Mouse (Mus musculus): ENCODE results near the gene Tmem121b. TPM values are rescaled to one million over a fixed set of nuclear protein-coding genes. Genes with fewer than 3 reads are reported as not detected.

Gene Tmem121b
- polyA plus RNA-seq, 1 experiment from 2014 or later: 0.49 TPM

GRCm38 (mm10) chr6:120470666-120471065 lies 22.9 kb downstream of the Tmem121b start:
- no peak overlapping the region for H3K27ac ChIP-seq (replicated peaks)
- no peak overlapping the region for H3K4me3 ChIP-seq
- peaks cover under 1% of the 10 kb centered on the region; the same call in 1 of the 2 replicates for H3K27me3 ChIP-seq (ENCODE audit: low read depth, poor library complexity, severe bottlenecking)
- no peaks in the 10 kb centered on the region for H3K9me3 ChIP-seq (replicated peaks)
- H3K36me3 ChIP-seq: no peaks in the 10 kb centered on the region
- DNase-seq (ENCODE audit: low spot score): no peak
- WGBS: 89% methylated on average over 1 of the region's 1 CpGs
- H3K4me1 ChIP-seq: peaks cover 31% of the 10 kb centered on the region

GRCm38 (mm10) chr6:120469770-120470169 lies 23.8 kb downstream of the Tmem121b start:
- H3K4me1 ChIP-seq: peaks cover 31% of the 10 kb centered on the region
- no peaks in the 10 kb centered on the region for H3K36me3 ChIP-seq
- no peak for DNase-seq (ENCODE audit: low spot score)

GRCm38 (mm10) chr6:120469268-120469667 lies 24.3 kb downstream of the Tmem121b start:
- Histone ChIP-seq H3K9me3 (replicated peaks) (no peaks in the 10 kb centered on the region), H3K4me1 (peaks cover 33% of the 10 kb centered on the region), H3K27ac (replicated peaks) (no peak overlapping the region), H3K27me3 (ENCODE audit: low read depth, poor library complexity, severe bottlenecking) (peaks cover 14% of the 10 kb centered on the region), H3K36me3 (no peaks in the 10 kb centered on the region), H3K4me3 (no peak overlapping the region)
- WGBS: 74% methylated on average over 3 of the region's 3 CpGs
- DNase-seq (ENCODE audit: low spot score): no peak

More at GRCm38 (mm10) chr6:120469770-120470169, 23.8 kb downstream of the Tmem121b start:
- H3K9me3 ChIP-seq (replicated peaks): no peaks in the 10 kb centered on the region
- no peak overlapping the region for H3K27ac ChIP-seq (replicated peaks)
- H3K27me3 ChIP-seq (ENCODE audit: low read depth, poor library complexity, severe bottlenecking): peaks cover 9% of the 10 kb centered on the region
- no peak overlapping the region for H3K4me3 ChIP-seq

DNA sequence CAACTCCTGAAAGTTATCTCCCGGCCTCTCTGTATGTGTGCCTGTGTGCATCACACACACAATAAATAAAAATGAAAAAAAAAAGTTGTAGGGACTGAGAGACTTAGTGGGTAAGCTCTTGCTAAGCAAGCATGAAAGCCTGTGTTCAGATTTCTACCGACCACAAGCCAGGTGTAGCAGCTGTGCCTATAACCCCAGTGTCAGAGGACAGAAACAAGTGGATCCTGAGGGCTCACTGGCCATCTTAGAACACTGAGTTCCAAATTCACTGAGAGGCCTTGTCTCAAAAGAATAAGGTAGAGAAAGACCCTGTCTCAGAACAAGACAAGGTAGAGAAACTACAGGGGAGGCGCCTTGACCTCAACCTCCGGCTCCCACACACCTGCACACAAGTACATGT lies 25.3 kb downstream of the Tmem121b start:
- no peak overlapping the region for H3K4me3 ChIP-seq

DNA sequence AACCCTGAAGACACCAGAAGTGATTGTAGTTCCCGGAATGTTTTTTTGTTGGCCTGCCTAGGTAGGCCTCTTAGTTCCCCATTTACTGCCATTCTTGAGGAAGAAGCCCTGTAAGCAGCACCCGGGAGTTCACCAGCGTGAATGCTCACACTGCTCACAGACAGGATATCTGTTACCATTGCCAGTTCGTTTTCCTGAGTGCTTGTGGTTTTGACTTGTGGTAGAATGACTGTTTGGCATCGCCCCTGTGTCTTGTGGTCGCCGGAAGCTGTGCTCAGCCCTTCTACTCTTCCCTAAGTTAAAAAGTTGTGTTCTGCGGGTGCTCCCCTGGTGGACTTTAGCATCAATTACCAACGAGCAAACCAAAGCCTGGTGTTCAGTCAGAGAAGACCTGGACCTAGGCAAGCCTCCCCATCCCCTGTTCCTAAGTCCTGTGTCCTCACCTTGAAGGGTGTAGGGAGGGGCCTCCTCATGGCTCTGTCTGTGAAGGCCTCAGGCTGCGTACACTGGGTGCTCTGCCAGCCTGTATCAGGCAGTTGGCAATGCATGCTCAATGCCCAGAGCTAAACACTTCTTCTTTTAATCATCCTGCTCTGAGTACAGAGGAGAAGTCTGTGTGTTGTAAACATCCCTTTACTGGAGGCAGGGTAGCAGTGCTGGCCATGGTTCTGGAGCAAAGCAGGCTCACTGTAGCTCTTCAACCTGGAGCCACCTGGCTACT lies 26.8 kb downstream of the Tmem121b start:
- H3K27ac ChIP-seq (replicated peaks): no peak overlapping the region
- no peak for DNase-seq (ENCODE audit: low spot score)
- no peaks in the 10 kb centered on the region for H3K36me3 ChIP-seq
- no peak overlapping the region for H3K4me3 ChIP-seq
- peaks cover 39% of the 10 kb centered on the region for H3K27me3 ChIP-seq (ENCODE audit: low read depth, poor library complexity, severe bottlenecking)
- 78% methylated on average over 10 of the region's 10 CpGs for WGBS
- peaks cover 26% of the 10 kb centered on the region for H3K4me1 ChIP-seq
- H3K9me3 ChIP-seq (replicated peaks): no peaks in the 10 kb centered on the region

More for the DNA sequence above, 25.3 kb downstream of the Tmem121b start:
- no peak overlapping the region for H3K27ac ChIP-seq (replicated peaks)
- no peaks in the 10 kb centered on the region for H3K9me3 ChIP-seq (replicated peaks)
- no peaks in the 10 kb centered on the region for H3K36me3 ChIP-seq
- WGBS: 87% methylated on average over 4 of the region's 4 CpGs
- peaks cover 25% of the 10 kb centered on the region for H3K27me3 ChIP-seq (ENCODE audit: low read depth, poor library complexity, severe bottlenecking)
- H3K4me1 ChIP-seq: peaks cover 35% of the 10 kb centered on the region
- DNase-seq (ENCODE audit: low spot score): no peak

DNA sequence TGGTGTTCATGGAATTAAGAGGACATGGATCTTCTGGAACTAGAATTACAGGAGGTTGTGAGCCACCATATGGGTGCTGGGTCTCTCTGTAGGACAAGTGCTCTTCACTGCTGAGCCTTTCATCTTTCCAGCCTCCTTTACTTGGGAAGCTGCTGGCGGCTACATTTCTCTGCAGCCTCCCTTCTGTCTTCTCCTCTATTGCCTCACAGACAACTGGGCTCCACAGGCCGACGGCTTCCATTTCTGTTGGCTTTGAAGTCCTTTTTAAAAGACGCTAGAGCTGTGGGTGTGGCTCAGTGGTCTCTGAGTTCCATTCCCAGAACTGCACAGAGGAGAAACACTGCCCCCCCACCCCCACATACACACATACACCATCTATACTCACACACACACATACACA lies 28.2 kb downstream of the Tmem121b start:
- no peak for DNase-seq (ENCODE audit: low spot score)
- Histone ChIP-seq H3K36me3 (no peaks in the 10 kb centered on the region), H3K27me3 (ENCODE audit: low read depth, poor library complexity, severe bottlenecking) (peaks cover 52% of the 10 kb centered on the region), H3K4me3 (no peak overlapping the region), H3K9me3 (replicated peaks) (no peaks in the 10 kb centered on the region), H3K27ac (replicated peaks) (no peak overlapping the region), H3K4me1 (peaks cover 18% of the 10 kb centered on the region)
- WGBS: 41% methylated on average over 4 of the region's 4 CpGs

GRCm38 (mm10) chr6:120464406-120464939 lies 29.1 kb downstream of the Tmem121b start:
- Histone ChIP-seq H3K27ac (replicated peaks) (no peak overlapping the region), H3K27me3 (ENCODE audit: low read depth, poor library complexity, severe bottlenecking) (peaks cover 52% of the 10 kb centered on the region), H3K36me3 (no peaks in the 10 kb centered on the region), H3K9me3 (replicated peaks) (no peaks in the 10 kb centered on the region), H3K4me1 (peaks cover 18% of the 10 kb centered on the region), H3K4me3 (peak overlapping the region; percentile 64; the same call in 1 of the 2 replicates)
- DNase-seq (ENCODE audit: low spot score): no peak
- WGBS: 60% methylated on average over 9 of the region's 9 CpGs

GRCm38 (mm10) chr6:120463884-120464283 lies 29.7 kb downstream of the Tmem121b start:
- Histone ChIP-seq H3K27ac (replicated peaks) (peak overlapping the region; percentile 66; the same call in 1 of the 2 replicates), H3K4me3 (peak overlapping the region; percentile 64), H3K4me1 (peaks cover 18% of the 10 kb centered on the region), H3K27me3 (ENCODE audit: low read depth, poor library complexity, severe bottlenecking) (peaks cover 52% of the 10 kb centered on the region), H3K9me3 (replicated peaks) (no peaks in the 10 kb centered on the region), H3K36me3 (no peaks in the 10 kb centered on the region)
- no peak for DNase-seq (ENCODE audit: low spot score)
- WGBS: 11% methylated on average over 11 of the region's 11 CpGs

DNA sequence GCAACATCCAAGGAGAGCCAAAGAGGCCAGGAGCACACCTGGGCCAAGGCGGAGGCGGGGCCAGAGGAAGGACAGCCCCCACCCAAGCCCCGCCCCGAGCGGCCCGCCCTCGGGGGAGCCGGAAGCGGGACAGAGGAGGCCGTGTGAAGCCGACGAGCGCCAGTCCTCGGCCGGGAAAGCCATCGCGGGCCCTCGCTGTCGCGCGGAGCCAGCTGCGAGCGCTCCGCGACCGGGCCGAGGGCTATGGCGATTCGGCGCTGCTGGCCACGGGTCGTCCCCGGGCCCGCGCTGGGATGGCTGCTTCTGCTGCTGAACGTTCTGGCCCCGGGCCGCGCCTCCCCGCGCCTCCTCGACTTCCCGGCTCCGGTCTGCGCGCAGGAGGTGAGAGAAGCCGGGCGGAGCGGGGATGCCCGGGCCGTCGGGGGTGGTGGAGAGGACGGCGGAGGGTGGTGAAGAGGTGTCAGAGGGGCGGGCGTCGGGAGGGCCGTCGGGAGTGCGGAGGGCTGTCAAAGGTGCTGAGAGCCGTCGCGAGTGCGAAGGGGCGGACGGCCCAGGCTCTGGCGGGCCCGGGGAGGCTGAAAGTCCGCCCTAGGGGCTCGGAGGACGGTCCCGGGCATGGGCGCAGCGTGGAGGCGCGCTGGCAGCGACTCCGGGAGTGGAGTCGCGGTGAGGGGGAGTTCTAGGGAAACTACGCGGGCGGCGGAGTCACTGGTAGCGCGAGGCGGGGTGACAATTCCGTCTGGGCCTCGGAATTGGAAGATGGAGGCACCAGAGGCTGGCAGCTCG lies 30.3 kb downstream of the Tmem121b start, which contains the start of gene Il17ra:
Gene Il17ra, plus strand, starts transcription at position 162 of the 786 bp plus-strand sequence.
- H3K36me3 ChIP-seq: no peaks in the 10 kb centered on the region
- DNase-seq (ENCODE audit: low spot score): peak; percentile 74
- H3K27ac ChIP-seq (replicated peaks): peak within 1 kb of the TSS; percentile 66
- peaks cover 18% of the 10 kb centered on the region for H3K4me1 ChIP-seq
- H3K27me3 ChIP-seq (ENCODE audit: low read depth, poor library complexity, severe bottlenecking): peaks cover 52% of the 10 kb centered on the region
- no peaks in the 10 kb centered on the region for H3K9me3 ChIP-seq (replicated peaks)
- peak within 1 kb of the TSS; percentile 64 for H3K4me3 ChIP-seq
- under 1% methylated on average over 89 of the region's 90 CpGs for WGBS

DNA sequence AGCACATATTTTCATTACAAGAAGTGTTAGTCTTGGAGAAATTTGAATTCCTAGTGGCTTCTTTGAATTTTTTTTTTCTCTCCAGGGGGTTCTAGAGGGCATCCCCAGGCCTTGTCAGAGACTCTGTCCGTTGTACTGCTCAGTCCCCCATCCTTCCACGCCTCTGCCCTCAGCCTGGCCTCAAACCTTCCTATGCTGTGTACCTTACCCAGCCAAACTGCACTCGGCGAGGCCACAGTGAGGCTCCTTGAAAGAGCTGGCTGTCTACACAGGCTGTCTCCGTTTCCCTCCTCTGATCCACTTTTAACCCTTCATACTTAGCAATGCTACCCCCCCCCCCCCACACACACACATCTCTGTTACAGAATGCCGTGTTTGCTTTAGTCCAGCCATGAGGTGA lies 31.4 kb downstream of the Tmem121b start:
- no peak for DNase-seq (ENCODE audit: low spot score)
- H3K4me3 ChIP-seq: no peak overlapping the region
- WGBS: 59% methylated on average over 6 of the region's 6 CpGs
- peaks cover 18% of the 10 kb centered on the region for H3K4me1 ChIP-seq
- H3K27ac ChIP-seq (replicated peaks): no peak overlapping the region
- peaks cover 52% of the 10 kb centered on the region for H3K27me3 ChIP-seq (ENCODE audit: low read depth, poor library complexity, severe bottlenecking)
- H3K36me3 ChIP-seq: no peaks in the 10 kb centered on the region
- no peaks in the 10 kb centered on the region for H3K9me3 ChIP-seq (replicated peaks)

DNA sequence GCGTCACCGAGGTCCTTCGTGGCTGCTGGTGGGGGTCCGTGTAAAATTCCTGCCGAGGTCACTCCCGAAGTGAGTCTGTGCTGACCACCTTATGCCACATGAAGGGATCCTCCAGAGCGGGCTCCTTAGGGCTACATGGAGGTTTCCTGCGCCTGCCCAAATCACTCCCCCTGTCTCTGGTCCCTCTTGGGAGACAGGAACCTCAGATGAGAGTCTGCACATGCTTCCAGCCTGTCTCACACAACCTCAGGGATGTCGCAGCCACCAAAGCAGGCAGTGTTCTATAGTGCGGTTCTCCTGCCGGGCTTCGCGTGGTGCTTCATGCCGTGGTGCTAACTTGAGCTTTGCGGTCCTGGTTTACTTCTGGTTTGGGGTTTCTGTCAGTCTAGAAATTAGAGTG lies 32.4 kb downstream of the Tmem121b start:
- Histone ChIP-seq H3K4me3 (no peak overlapping the region), H3K36me3 (no peaks in the 10 kb centered on the region), H3K9me3 (replicated peaks) (no peaks in the 10 kb centered on the region), H3K27ac (replicated peaks) (no peak overlapping the region), H3K4me1 (peaks cover 18% of the 10 kb centered on the region), H3K27me3 (ENCODE audit: low read depth, poor library complexity, severe bottlenecking) (peaks cover 52% of the 10 kb centered on the region)
- 71% methylated on average over 15 of the region's 15 CpGs for WGBS
- no peak for DNase-seq (ENCODE audit: low spot score)

- Histone ChIP-seq H3K9me3 (replicated peaks) (no peaks in the 10 kb centered on the region), H3K4me3 (no peak overlapping the region), H3K27me3 (ENCODE audit: low read depth, poor library complexity, severe bottlenecking) (peaks cover 23% of the 10 kb centered on the region), H3K4me1 (peaks cover under 1% of the 10 kb centered on the region), H3K27ac (replicated peaks) (no peak overlapping the region), H3K36me3 (no peaks in the 10 kb centered on the region)
- 89% methylated on average over 5 of the region's 5 CpGs for WGBS
- no peak for DNase-seq (ENCODE audit: low spot score)
These were observed 35.9 kb downstream of the Tmem121b start for GRCm38 (mm10) chr6:120457751-120458150.

GRCm38 (mm10) chr6:120457074-120457473 lies 36.5 kb downstream of the Tmem121b start:
- Histone ChIP-seq H3K4me3 (no peak overlapping the region), H3K27ac (replicated peaks) (no peak overlapping the region), H3K9me3 (replicated peaks) (no peaks in the 10 kb centered on the region), H3K27me3 (ENCODE audit: low read depth, poor library complexity, severe bottlenecking) (peaks cover 16% of the 10 kb centered on the region), H3K4me1 (no peaks in the 10 kb centered on the region), H3K36me3 (no peaks in the 10 kb centered on the region)
- no peak for DNase-seq (ENCODE audit: low spot score)
- WGBS: 67% methylated on average over 7 of the region's 7 CpGs

Data from midbrain, embryonic 10.5 days (tissue).